Mouse (Mus musculus) frontal cortex, adult 2 months (tissue): ENCODE measurements around the gene Il1rap. TPM values are rescaled to one million over a fixed set of nuclear protein-coding genes. Genes with fewer than 3 reads are reported as not detected.

Source experiments
- DNase-seq, 2 experiments: peaks; one replicate each; pipeline ENCODE4 v3.0.0; 2022; ENCODE audit warnings: low spot score in 1 of 2; ENCODE audit errors: extremely low spot score in 1 of 2
- polyA plus RNA-seq: library from polyadenylated mRNA; depleted of rRNA; stranded (reverse); fragments of >200 nt; gene quantifications from 2 replicates; pipeline ENCODE4 v1.2.3, GENCODE M21; 2012; rRNA removed

Gene Il1rap
- polyA plus RNA-seq, 1 experiment: 20.3 TPM

GRCm38 (mm10) chr16:26722464-26722863, 141.0 kb downstream of the Il1rap start:
- peak in 1 of 2 experiments; percentile 17 for DNase-seq

GRCm38 (mm10) chr16:26723952-26724747, 142.6 kb downstream of the Il1rap start:
- DNase-seq: no peak

- DNase-seq: no peak
Observed at GRCm38 (mm10) chr16:26728139-26728538, 146.6 kb downstream of the Il1rap start.

GRCm38 (mm10) chr16:26730941-26731340, 149.4 kb downstream of the Il1rap start:
- DNase-seq: no peak

GRCm38 (mm10) chr16:26732566-26732965, 151.1 kb downstream of the Il1rap start:
- DNase-seq: no peak

GRCm38 (mm10) chr16:26755381-26756155, 174.1 kb downstream of the Il1rap start:
- DNase-seq: no peak

- peak; percentile 81 to 88 for DNase-seq
Observed at GRCm38 (mm10) chr16:26775976-26776375, 194.5 kb downstream of the Il1rap start.

GRCm38 (mm10) chr16:26777132-26777531, 195.6 kb downstream of the Il1rap start:
- no peak for DNase-seq

Other genes starting within 250 kb of the Il1rap start
- 1.3 and 1.9 TPM in 2 replicates for gene Cldn1, start 209.9 kb upstream of the Il1rap start, polyA plus RNA-seq
- gene Cldn16, start 118.6 kb upstream of the Il1rap start, polyA plus RNA-seq: not detected in 2 replicates
- gene Tmem207, start 54.9 kb upstream of the Il1rap start, polyA plus RNA-seq: not detected in 2 replicates